Mouse (Mus musculus) T-helper 1 cell (primary cell): ENCODE data around the gene Olfr1291-ps1.

ENCODE experiments used
- in situ Hi-C: fragments of 300-600 bp; cut with MboI, MseI; formaldehyde crosslinking; loops from one replicate; pipeline ENCODE4 v1.15.1; 2025; ENCODE audit warnings: high pct_unique_total_duplicates

Gene Olfr1291-ps1

GRCm38 (mm10) chr2:111496880-111497279 lies at the start of gene Olfr1291-ps1:
Gene Olfr1291-ps1 (plus strand): TSS chr2:111497180.
- in situ Hi-C loops, result no loop called here

- in situ Hi-C loops, result no loop called here
Measured at GRCm38 (mm10) chr2:111448842-111449241, 48.1 kb upstream of the Olfr1291-ps1 start, which contains the start of gene Olfr1287. Gene Olfr1287 (plus strand): TSS chr2:111449142.

- in situ Hi-C loops, result loop anchor here (25.0 kb wide), 1 partner anchor 1664 kb away; no protein-coding TSS in a partner anchor
Measured at GRCm38 (mm10) chr2:111473801-111474200, 23.2 kb upstream of the Olfr1291-ps1 start, which contains the start of gene Olfr1288. Gene Olfr1288 (plus strand): TSS chr2:111474101.

- in situ Hi-C loops, result no loop called here
Measured at GRCm38 (mm10) chr2:111480519-111480918, 16.5 kb upstream of the Olfr1291-ps1 start, which contains the start of gene Olfr1289. Gene Olfr1289 (plus strand): TSS chr2:111480819.

GRCm38 (mm10) chr2:111493729-111494128 lies 3.3 kb upstream of the Olfr1291-ps1 start, which contains the start of gene Olfr1290:
Gene Olfr1290 (minus strand): TSS chr2:111493829.
- in situ Hi-C loops, result no loop called here

- in situ Hi-C loops, result no loop called here
Measured at GRCm38 (mm10) chr2:111517451-111517850, 20.5 kb downstream of the Olfr1291-ps1 start.

- in situ Hi-C loops, result no loop called here
Measured at GRCm38 (mm10) chr2:111524903-111525302, 27.9 kb downstream of the Olfr1291-ps1 start, which contains the start of gene Olfr1293-ps. Gene Olfr1293-ps (plus strand): TSS chr2:111525203.

GRCm38 (mm10) chr2:111540191-111540590 lies 43.2 kb downstream of the Olfr1291-ps1 start, which contains the start of gene Olfr1294:
Gene Olfr1294 (minus strand): TSS chr2:111540291.
- in situ Hi-C loops, result no loop called here
